Mouse (Mus musculus): Measurements from ENCODE around the gene Trim25.

DNA sequence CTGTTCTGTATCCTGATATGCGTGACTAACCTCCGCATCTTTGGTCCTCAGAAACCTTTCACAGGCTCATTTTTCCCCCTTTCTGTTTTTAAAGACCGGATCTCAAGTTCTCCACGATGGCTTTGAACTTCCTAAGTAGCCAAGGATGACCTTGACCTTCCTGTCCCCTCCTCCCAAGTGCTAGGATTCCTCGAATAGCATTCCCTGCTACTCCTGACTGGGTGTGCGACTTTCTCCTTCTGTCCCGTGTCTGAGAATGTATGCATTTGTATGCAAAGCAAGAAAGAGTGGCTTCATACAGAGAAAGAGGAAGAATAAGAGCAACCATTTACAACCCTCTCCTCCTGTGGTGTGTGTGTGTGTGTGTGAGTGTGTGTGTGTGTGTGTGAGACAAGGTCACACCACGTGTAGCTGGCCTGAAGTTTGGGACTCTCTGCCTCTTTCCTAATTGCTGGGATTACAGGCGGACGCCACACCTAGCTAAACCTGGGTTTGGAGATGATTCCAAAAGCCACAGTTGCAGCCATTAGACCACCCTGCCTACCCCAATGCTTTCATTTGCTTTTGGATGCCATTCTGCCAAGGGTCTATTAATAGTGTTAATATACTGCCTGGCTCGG lies 68.8 kb downstream of the Trim25 start:
- TF ChIP-seq CTCF (IDR thresholded peaks at IDR 0.05; ENCODE audit: low read depth, low read length) (no peak), POLR2A (IDR thresholded peaks at IDR 0.05; ENCODE audit: extremely low read depth, insufficient read depth, low read length) (no peak)

All from liver, adult 2 months (tissue).